Mouse (Mus musculus) kidney, adult 2 months (tissue): Measurements from ENCODE around the gene Ovca2.

Experiments used
- CTCF ChIP-seq: fragments of 200-500 bp; conservative IDR thresholded peaks from 2 replicates; pipeline ENCODE4 v1.5.1; 2011; ENCODE audit warnings: low read depth, mild to moderate bottlenecking, control low read depth, low read length, moderate library complexity, mixed read lengths; ENCODE audit not compliant: insufficient read depth, insufficient read length
- POLR2A ChIP-seq: fragments of 200-500 bp; IDR thresholded peaks from one replicate; pipeline ENCODE4 v1.6.1; 2011; ENCODE audit warnings: low read depth, low read length, control low read depth

DNA sequence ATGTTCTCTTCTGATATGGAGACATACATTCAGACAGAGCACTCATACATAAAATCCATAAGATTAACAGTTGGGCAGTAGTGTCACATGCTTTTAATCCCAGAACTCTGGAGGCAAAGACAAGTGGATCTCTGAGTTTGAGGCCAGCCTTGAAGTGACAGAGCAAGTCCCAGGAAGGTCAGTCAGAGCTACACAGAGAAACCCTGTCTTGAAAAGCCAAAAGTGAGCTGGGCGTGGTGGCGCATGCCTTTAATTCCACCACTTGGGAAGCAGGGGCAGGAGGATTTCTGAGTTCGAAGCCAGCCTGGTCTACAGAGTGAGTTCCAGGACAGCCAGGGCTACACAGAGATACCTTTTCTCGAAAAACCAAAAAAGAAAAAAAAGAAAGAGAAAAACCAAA, 46.2 kb upstream of the Ovca2 start:
- TF ChIP-seq POLR2A = no peak
- TF ChIP-seq CTCF = no peak
